Mouse (Mus musculus): Measurements from ENCODE around the gene Hoxc10.

GRCm38 (mm10) chr15:102969296-102969695, 2.7 kb downstream of the Hoxc10 start:
- TF ChIP-seq POLR2A (IDR thresholded peaks at IDR 0.05; ENCODE audit: borderline replicate concordance, low read depth, low read length) (no peak), CTCF (IDR thresholded peaks at IDR 0.05; ENCODE audit: low read depth, low read length) (no peak)

Data from bone marrow macrophage, adult 2 months (primary cell).